Mouse (Mus musculus) forebrain, embryonic 10.5 days (tissue): ENCODE measurements around the gene Lhfpl1. TPM values are rescaled to one million over a fixed set of nuclear protein-coding genes. Genes with fewer than 3 reads are reported as not detected.

ENCODE experiments used
- polyA plus RNA-seq: library from polyadenylated mRNA; unstranded; fragments of >200 nt; fragmentation: Nextera tagmentation; extraction: Ambion mirVana; gene quantifications from 2 replicates; pipeline ENCODE4 v1.2.1, GENCODE M21; 2016

The Lhfpl1 gene
- polyA plus RNA-seq, 1 experiment from 2014 or later = 0.35 TPM

Other genes with a start within 250 kb of the Lhfpl1 start
- 13.7 and 17.5 TPM in 2 replicates for gene Amot, start 156.1 kb upstream of the Lhfpl1 start, polyA plus RNA-seq